Mouse (Mus musculus) lung, postnatal 0 days (tissue): ENCODE results near the gene Irf2bp2. TPM values are rescaled to one million over a fixed set of nuclear protein-coding genes. Genes with fewer than 3 reads are reported as not detected.
A peak's percentile ranks its signal among the peaks of the same experiment; 100 is the strongest.

Experiments
- ATAC-seq: fragments of 200-750 bp; cut with Nextera tagmentation; 2 replicates; pipeline ENCODE4 v1.8.0; 2017; ENCODE audit warnings: moderate library complexity
- DNase-seq: peaks from one replicate; pipeline ENCODE4 v3.0.0-alpha.2; 2016; ENCODE audit warnings: low spot score
- H3K27ac ChIP-seq: fragments of 300-500 bp; sonication (generic); 2 replicates; pipeline ENCODE4 v1.5.1; 2014; ENCODE audit warnings: antibody characterized with exemption, mild to moderate bottlenecking, low read length, mixed read lengths
- H3K27me3 ChIP-seq: fragments of 300-500 bp; sonication (generic); replicated peaks from 2 replicates; pipeline ENCODE4 v1.6.1; 2014; ENCODE audit warnings: low read length, mixed read lengths; ENCODE audit not compliant: insufficient read depth
- H3K36me3 ChIP-seq: fragments of 300-500 bp; sonication (generic); 2 replicates; pipeline ENCODE4 v1.6.1; 2014; ENCODE audit warnings: low read length, mixed read lengths; ENCODE audit not compliant: insufficient read depth
- H3K4me1 ChIP-seq: fragments of 300-500 bp; sonication (generic); 2 replicates; pipeline ENCODE4 v1.6.1; 2014; ENCODE audit warnings: antibody characterized with exemption, low read depth, low read length, mixed read lengths; ENCODE audit not compliant: insufficient read depth
- H3K4me2 ChIP-seq: fragments of 300-500 bp; sonication (generic); replicated peaks from 2 replicates; pipeline ENCODE4 v1.6.1; 2014; ENCODE audit warnings: low read depth, mild to moderate bottlenecking, low read length, moderate library complexity, mixed read lengths
- H3K4me3 ChIP-seq: fragments of 300-500 bp; sonication (generic); 2 replicates; pipeline ENCODE4 v1.5.1; 2014; ENCODE audit warnings: low read depth, low read length
- H3K9ac ChIP-seq: fragments of 300-500 bp; sonication (generic); replicated peaks from 2 replicates; pipeline ENCODE4 v1.6.1; 2014; ENCODE audit warnings: low read depth, mild to moderate bottlenecking
- H3K9me3 ChIP-seq: fragments of 300-500 bp; sonication (generic); 2 replicates; pipeline ENCODE4 v1.6.1; 2016; ENCODE audit warnings: low read length, mixed read lengths
- CTCF ChIP-seq: IDR thresholded peaks from 2 replicates; pipeline ENCODE4 v1.5.1; 2016; ENCODE audit warnings: antibody characterized with exemption, mild to moderate bottlenecking
- EP300 ChIP-seq: IDR thresholded peaks from 2 replicates; pipeline ENCODE4 v1.6.1; 2016; ENCODE audit warnings: antibody characterized with exemption, mild to moderate bottlenecking, control low read depth
- WGBS: fragments of 180-500 bp; shearing (Covaris S2); extraction: QIAGEN DNeasy Blood & Tissue Kit; methylation state at CpG from one replicate; pipeline ENCODE4 v1.1.7; 2014; 5-methylcytosine and 5-hydroxymethylcytosine counted together
- polyA plus RNA-seq: library from polyadenylated mRNA; unstranded; fragments of >200 nt; fragmentation: Nextera tagmentation; extraction: Ambion mirVana; gene quantifications from 2 replicates; pipeline ENCODE4 v1.2.1, GENCODE M21; 2015

Irf2bp2 gene
- polyA plus RNA-seq, 1 experiment from 2014 or later, result 19.5 TPM

DNA sequence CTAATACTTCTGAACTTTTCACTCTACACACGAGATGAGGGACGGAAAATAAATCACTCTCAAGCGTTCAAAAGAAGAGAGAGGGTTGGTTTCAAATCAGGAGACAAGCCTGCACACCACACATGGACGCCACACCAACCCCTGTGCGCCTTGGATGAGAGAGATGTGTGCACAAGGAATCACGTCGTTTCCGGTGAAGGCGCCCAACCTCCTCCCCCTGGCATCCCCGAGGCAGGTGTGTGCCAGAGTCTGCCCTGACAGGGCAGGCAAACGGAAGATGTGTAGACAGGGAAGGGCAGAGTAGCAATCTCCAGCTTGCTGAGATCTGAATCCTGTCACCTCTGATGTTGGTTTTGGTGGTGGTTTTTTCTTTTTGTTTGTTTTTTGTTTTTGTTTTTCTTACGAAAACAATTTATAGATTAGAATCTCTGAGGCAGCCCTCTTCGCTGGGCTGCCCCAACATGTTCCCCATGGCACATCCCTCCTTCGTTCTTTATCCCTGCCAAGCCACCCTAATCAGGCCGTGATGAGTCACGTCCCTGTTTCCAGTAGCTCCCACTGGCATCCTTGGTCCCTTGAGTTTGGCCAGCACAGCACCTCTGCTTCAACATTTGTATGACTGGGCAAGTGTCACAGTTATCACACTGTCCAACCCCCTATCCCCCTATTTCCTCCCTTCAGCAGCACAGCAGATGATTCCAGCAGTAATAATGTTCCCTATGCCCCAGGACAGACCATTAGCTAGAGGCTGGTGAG, 18.7 kb downstream of the Irf2bp2 start:
- H3K4me2 ChIP-seq, result no peak overlapping the region
- no peak overlapping the region for H3K4me3 ChIP-seq
- H3K4me1 ChIP-seq, result no peaks in the 10 kb centered on the region
- H3K36me3 ChIP-seq, result no peaks in the 10 kb centered on the region
- no peak for DNase-seq
- H3K27me3 ChIP-seq, result no peaks in the 10 kb centered on the region
- TF ChIP-seq EP300, result no peak
- TF ChIP-seq CTCF, result no peak
- H3K9ac ChIP-seq, result no peak overlapping the region
- H3K9me3 ChIP-seq, result no peaks in the 10 kb centered on the region
- WGBS, result 78% methylated on average over 16 of the region's 16 CpGs
- ATAC-seq, result no peak
- H3K27ac ChIP-seq, result no peak overlapping the region

DNA sequence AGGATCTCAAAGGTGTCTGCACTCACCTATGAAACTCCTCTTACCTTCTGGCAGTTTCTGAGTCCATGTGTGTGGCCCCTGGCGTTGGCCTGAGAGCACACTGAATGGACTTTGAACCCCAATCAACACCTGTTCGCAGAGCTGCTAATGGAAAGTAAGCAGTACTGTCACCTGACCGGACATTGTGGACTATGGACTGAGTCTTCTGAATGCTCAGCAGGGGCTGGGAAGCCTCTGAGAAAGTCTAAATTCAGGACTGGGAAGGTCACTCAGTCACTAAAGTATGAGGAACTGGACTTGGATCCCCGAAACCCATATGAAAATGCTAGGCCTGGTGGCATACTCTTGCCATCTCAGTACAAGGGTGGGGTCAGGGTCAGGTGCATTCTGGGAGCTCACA, 19.9 kb downstream of the Irf2bp2 start:
- TF ChIP-seq CTCF, result no peak
- TF ChIP-seq EP300, result no peak
- H3K9me3 ChIP-seq, result no peaks in the 10 kb centered on the region
- ATAC-seq, result no peak
- H3K4me3 ChIP-seq, result no peak overlapping the region
- H3K4me2 ChIP-seq, result no peak overlapping the region
- WGBS, result 87% methylated on average over 4 of the region's 4 CpGs
- no peaks in the 10 kb centered on the region for H3K36me3 ChIP-seq
- no peaks in the 10 kb centered on the region for H3K27me3 ChIP-seq
- H3K27ac ChIP-seq, result no peak overlapping the region
- no peaks in the 10 kb centered on the region for H3K4me1 ChIP-seq
- no peak overlapping the region for H3K9ac ChIP-seq
- DNase-seq, result no peak

DNA sequence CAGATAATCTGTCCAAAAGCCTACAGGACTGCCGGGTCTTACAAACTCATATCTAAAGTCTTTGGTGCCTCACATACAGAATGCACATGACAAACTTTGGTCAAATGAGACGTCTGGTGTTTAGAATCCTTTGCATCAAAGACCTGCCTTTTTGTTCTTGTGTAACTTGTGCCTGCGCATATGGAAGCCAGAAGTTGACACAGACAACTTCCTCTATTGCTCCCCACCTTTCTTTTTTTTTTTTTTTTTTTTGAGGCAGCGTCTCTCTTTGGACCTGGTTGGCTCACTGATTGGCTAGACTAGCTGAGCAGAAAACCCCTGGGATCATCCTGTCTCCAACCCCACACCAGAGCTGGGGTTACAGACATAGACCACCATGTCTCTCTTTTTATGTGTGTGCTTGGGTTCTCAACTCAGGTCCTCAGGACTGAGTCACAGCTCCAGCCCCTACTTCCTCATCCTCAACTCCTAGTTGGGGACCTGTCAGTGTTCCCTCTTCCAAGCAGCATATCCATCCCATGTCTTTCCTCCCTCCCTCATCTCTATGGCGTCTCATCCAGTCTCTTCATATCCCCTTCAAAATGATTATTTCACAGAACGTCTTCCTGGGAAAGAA, 20.6 kb downstream of the Irf2bp2 start:
- H3K27ac ChIP-seq, result no peak overlapping the region
- DNase-seq, result no peak
- ATAC-seq, result no peak
- no peaks in the 10 kb centered on the region for H3K9me3 ChIP-seq
- H3K9ac ChIP-seq, result no peak overlapping the region
- H3K4me1 ChIP-seq, result no peaks in the 10 kb centered on the region
- H3K27me3 ChIP-seq, result no peaks in the 10 kb centered on the region
- no peak overlapping the region for H3K4me2 ChIP-seq
- WGBS, result 85% methylated on average over 6 of the region's 6 CpGs
- H3K4me3 ChIP-seq, result no peak overlapping the region
- TF ChIP-seq EP300 (no peak), CTCF (no peak)
- no peaks in the 10 kb centered on the region for H3K36me3 ChIP-seq

DNA sequence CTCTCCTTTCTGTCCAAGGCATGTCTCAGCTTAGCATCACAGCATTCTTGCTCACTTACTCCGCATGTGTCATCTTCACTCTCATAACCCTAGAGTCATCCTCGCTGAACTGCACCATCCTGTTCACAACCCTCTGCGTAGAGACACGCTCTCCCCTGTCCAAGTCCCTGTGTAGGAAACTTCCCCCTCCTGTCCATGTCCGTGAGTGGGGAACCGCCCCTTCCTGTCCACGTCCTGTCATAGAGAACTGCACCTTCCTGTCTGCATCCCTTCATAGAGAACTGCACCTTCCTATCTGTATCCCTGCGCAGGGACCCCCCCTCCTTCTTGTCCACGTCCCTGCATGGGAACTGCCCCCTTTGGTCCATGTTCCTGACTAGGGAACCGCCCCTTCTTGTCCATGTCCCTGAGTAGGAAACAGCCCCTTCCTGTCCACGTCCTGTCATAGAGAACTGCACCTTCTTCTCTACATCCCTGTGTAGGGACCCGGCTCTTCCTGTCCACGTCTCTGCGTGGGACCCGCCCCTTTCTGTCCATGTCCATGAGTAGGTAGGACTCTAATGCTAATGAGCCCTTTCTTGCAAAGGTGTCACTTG, 22.6 kb downstream of the Irf2bp2 start:
- H3K4me2 ChIP-seq, result no peak overlapping the region
- H3K9ac ChIP-seq, result no peak overlapping the region
- H3K9me3 ChIP-seq, result no peaks in the 10 kb centered on the region
- peaks cover 11% of the 10 kb centered on the region; the same call in 1 of the 2 replicates for H3K4me1 ChIP-seq
- peak; percentile 47 for DNase-seq
- H3K4me3 ChIP-seq, result no peak overlapping the region
- no peak overlapping the region for H3K27ac ChIP-seq
- TF ChIP-seq CTCF (no peak), EP300 (no peak)
- no peaks in the 10 kb centered on the region for H3K27me3 ChIP-seq
- ATAC-seq, result peak; percentile 35
- H3K36me3 ChIP-seq, result no peaks in the 10 kb centered on the region
- 66% methylated on average over 15 of the region's 15 CpGs for WGBS

DNA sequence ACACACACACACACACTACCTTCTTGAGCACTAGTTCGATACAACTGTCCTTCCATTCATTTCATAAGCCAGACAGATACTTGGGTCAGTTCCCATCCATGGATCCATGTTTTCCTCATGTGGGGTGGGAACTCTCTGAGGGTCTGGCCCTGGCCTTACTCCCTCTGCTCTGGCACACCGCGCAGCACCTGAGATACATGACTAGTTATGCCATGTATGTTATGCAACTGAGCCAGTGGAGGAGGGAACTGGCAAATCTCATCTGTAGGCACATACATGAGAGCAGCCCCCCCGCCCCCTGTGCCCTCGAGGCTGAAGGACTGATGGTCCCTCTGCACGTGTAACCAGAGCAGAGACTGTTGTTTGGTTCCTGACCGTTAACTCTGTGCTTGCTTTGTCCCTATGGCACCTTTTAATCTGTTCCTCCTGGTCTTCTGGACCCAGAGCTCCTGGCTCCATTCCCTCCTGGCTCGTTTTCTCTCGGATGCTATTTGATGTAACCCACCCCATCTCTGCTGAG, 23.2 kb downstream of the Irf2bp2 start:
- Histone ChIP-seq H3K4me2 (no peak overlapping the region), H3K27ac (no peak overlapping the region), H3K9ac (no peak overlapping the region), H3K9me3 (no peaks in the 10 kb centered on the region), H3K4me1 (peaks cover 17% of the 10 kb centered on the region; the same call in 1 of the 2 replicates), H3K36me3 (no peaks in the 10 kb centered on the region), H3K4me3 (no peak overlapping the region), H3K27me3 (no peaks in the 10 kb centered on the region)
- DNase-seq, result no peak
- 70% methylated on average over 9 of the region's 9 CpGs for WGBS
- no peak for ATAC-seq
- TF ChIP-seq EP300 (no peak), CTCF (no peak)

DNA sequence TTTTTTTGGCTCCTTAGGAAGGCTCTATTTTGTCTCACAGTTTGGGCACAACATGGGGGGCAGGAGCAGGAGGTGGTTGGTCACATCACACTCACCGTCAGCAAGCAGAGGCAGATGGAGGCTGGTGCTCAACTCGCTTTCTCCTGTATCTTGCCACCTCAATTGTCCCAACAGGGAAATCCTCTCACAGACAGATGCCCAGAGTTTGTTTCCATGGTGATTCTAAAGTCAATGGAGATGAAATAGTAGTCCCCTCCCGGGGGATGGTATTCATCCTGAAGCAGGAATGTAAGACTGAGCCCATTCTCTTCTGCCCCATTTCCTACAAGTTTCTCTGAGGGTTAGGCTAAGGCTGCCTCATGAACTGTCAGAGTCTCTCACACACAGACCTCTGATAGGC, 23.7 kb downstream of the Irf2bp2 start:
- 71% methylated on average over 3 of the region's 3 CpGs for WGBS

More for the DNA sequence above, 23.7 kb downstream of the Irf2bp2 start:
- no peaks in the 10 kb centered on the region for H3K9me3 ChIP-seq
- no peak overlapping the region for H3K9ac ChIP-seq
- peaks cover 22% of the 10 kb centered on the region; the same call in 1 of the 2 replicates for H3K4me1 ChIP-seq
- ATAC-seq (no peak), DNase-seq (no peak)
- no peak overlapping the region for H3K4me3 ChIP-seq
- H3K27me3 ChIP-seq, result no peaks in the 10 kb centered on the region
- no peak overlapping the region for H3K4me2 ChIP-seq
- no peak for TF ChIP-seq CTCF
- no peak for TF ChIP-seq EP300
- no peak overlapping the region for H3K27ac ChIP-seq
- H3K36me3 ChIP-seq, result no peaks in the 10 kb centered on the region
